Mouse (Mus musculus): ENCODE data around the gene Pfas.
A peak's percentile ranks its signal among the peaks of the same experiment; 100 is the strongest.
"Not testable (repeated sequence)": the region's sequence is repeated elsewhere in the genome, so short reads cannot be mapped to it uniquely, and the experiment has no call there.

Gene Pfas

DNA sequence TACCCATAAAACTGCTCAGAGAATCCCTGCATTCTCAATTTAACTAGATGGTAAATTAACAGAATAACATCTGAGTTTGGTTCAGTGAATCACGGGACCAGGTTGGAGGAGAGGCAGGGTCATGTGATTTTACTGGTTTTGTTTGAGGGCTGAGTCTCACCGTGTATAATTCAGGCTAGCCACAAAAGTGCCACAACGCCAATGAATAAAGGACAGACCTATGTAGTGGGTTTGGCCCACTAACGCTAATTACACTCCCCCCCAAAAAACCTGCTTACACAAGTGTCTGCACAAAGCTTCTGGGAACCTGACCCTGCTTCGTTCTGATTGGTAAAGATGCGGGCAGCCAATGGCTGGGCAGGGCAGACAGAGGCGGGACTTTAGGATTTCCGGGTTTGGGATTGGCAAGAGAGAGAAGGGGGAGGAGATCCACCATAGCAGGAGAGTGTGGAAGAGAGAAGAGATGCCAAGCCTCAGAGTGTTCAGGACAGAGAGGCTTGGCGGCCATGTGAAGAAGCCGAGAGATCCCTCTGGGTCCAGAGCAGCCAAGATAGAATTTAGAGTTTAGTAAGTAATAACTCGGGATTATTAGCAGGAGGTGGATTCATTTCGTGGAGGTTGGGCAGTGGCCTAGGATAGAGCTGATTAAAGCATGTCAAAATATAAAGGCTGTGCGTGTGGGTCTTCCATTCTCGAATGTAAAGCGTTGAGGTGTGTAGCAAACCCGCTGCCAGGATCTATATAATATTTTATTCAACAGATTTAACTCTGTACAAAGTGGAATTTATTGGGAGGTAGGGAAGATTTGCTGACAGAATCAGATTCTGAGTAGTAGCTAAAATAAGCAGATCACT, 68.6 kb downstream of the Pfas start:
- peak; percentile 94 for DNase-seq (ENCODE audit: low read depth)

DNA sequence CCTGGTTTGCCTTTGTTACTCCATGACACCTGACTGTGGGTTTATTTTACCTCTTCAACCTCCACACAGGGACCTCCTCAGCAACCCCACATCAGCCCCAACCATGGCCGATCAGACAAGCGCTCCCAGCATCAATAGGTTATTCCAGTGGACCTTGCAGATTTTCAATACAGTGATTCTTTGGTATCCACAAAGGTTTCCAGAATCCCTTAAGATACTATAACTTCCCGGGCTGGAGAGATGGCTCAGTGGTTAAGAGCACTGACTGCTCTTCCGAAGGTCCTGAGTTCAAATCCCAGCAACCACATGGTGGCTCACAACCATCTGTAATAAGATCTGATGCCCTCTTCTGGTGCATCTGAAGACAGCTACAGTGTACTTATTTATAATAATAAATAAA, 71.3 kb downstream of the Pfas start:
- not testable (repeated sequence) for DNase-seq (ENCODE audit: low read depth)
